Mouse (Mus musculus): ENCODE data around the gene Lrrfip1. TPM values are rescaled to one million over a fixed set of nuclear protein-coding genes. Genes with fewer than 3 reads are reported as not detected.
A peak's percentile ranks its signal among the peaks of the same experiment; 100 is the strongest.

Lrrfip1 gene
- total RNA-seq, 2 experiments from 2014 or later, result 73.3 to 77.0 TPM

DNA sequence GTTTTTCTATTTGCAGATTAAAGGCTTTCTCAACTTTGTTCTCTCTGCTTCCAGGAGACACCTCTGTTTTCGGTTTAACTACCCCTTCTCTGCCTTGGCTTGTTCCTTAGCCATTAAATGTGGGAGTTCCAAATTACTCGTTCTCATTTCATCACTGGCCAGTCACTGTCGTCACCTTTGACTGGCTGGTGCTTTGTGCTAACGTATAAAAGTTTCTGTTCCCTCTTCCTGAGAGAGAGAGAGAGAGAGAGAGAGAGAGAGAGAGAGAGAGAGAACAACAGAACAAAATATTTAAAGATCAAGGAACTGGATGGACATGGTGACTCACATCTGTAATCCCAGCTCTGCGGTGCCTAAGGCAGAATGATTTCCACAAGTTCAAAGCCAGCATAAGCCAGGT, 47.7 kb downstream of the Lrrfip1 start:
- intact Hi-C loops (cut with DNase I), result no loop called here
- DNase-seq (ENCODE audit: low spot score in 2 of 2), result no peak

DNA sequence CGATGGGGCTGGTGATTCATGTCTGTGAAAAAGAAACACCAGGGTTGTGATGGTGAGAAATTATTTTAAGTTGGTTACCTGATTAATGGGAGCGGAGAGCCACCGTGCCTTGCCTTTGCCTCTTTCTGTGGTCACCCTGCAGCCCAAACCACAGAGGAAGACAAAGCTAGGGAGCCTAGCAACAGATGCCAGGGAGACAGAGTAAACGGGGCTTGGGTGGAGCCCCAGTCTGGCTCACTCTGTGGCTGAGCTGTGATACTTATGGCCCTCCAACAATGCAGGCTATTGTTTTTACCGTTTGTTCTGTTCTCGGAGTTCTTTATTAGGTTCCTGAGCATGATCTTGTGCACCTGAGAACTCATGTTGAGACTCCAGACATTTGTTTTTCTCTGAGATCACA, 50.8 kb downstream of the Lrrfip1 start:
- intact Hi-C loops (cut with DNase I), result no loop called here
- no peak for DNase-seq (ENCODE audit: low spot score in 2 of 2)

DNA sequence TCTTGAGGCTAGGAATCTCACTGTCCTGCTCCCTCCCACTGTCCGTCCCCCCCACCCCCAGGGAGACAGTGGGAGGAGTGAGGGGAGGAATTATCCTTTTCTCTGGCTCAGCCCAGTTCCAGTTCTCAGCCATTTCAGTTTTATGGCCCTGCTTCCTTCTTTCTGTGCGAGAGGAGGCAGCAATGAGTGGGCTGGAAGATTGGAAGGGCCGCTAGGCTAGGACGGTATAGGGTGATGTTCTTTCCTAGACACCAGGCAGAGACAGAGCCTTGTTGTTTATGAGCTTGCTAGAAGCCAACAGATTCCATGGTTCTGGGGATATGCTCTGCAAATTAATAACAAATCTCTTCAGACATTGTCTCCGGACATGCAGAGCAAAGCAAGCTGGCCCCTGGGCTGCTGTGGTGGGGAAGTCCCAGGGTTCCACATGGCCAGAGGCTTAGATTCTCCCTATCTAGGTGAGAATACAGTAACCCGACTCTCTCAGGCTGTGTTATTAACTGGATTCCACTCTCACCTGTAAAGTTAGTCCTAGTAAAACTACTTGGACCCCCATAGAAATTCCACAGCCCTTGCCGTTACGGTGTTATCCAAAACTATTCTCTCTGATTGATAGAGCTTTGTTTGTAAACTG, 53.0 kb downstream of the Lrrfip1 start:
- intact Hi-C loops (cut with DNase I), result no loop called here
- no peak for DNase-seq (ENCODE audit: low spot score in 2 of 2)

DNA sequence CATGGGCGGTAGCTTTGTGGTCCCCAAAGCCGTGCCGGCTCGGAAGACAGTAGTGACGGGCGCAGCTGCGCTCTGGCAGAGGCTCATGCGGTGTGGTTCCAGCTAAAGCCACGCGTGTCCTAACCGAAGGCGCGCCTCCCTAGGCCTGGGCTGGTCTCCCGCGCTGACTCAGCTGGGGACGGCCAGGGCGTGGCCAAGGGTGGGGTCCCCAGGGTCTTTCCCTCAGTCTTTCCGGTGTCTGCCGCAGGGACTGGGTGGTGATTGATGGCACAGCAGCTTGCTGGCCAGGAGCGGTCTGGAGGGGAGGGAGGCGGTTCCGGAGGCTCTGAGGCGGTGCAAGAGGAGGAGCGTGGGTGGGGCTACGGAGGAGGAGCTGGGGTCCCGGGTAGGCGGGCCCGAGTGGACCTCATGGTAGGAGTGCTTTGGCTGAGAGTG, 54.2 kb downstream of the Lrrfip1 start:
- DNase-seq (ENCODE audit: low spot score in 2 of 2), result peak; percentile 76 to 80
- intact Hi-C loops (cut with DNase I), result no loop called here

DNA sequence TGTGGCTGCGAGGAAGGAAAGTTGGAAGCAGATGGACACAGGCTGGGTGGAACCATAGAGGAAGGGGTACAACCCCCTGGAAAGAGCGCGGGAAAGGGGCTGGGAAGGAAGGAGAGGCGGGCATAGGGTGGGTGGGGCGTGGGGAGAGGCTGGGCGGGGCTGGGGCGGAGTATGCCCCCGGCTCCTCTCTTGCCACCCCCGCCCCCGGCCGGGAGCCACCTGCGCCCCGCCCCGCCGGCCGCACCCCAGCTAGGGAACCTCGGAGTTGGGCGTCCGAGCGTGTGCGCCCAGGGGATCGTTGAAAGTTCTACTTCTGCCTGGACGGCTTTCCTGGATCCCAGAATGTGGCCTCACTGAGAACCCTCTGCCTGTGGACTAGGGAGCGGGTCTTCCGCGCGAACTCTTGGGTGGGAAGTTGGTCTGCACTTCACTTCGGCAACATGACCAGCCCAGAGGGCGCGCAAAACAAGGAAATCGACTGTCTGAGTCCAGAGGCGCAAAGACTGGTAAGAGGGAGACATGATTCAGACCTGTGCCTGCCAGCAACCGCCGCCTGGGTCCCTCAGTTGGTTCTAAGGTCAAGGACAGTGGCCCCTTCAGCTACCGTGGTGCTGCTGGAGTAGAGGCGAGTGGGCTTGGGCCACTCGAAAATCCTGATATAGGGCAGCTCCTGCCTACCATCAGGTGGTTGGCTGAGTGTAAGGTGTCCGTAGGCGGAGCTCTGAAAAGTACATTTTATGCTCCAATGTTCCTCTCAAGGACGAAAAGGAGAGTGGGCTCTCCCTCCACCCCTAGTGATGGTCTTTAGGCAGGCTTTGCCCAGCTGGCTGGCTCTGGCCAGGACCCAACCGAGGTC, 54.9 kb downstream of the Lrrfip1 start:
- no peak for DNase-seq (ENCODE audit: low spot score in 2 of 2)
- intact Hi-C loops (cut with DNase I), result no loop called here

DNA sequence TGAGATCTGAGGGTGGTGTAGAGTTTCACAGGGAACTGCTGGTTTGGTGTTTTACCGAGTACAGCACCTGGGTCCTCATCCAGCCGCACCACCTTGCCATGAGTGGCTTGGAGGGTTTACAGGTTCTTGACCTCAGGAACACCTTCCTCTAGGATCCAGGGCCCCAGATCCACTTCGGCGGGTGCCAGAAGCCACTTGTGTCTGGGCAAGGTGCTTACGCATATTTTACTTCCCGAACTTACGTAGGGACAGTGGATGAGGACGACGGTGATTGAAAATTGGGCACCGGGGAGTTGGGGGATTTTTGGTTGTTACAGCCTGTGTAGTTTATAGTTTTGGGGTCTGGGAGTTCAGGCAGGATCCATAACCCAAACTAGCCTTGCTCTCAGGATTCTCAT, 55.5 kb downstream of the Lrrfip1 start:
- DNase-seq (ENCODE audit: low spot score in 2 of 2), result no peak
- intact Hi-C loops (cut with DNase I), result no loop called here

DNA sequence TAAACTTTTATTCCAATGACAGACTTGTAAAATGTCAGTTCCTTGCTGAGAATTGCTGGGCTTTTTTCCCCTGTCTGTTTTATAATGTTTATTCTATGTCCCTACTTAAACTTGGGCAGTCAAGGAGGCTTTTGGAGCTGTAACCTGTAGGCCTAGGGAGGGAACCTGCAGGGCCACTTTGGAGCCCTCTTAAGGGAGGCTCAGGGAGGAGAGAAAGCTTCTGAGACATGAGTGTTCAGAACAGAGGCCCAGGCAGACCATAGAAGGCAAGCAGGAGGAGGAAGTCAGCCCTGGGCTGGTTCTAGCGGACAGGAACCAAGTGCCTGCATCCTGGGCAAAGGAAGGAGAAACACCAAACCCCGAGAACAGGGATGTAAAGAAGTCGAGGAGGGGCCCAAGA, 56.3 kb downstream of the Lrrfip1 start:
- no peak for DNase-seq (ENCODE audit: low spot score in 2 of 2)

DNA sequence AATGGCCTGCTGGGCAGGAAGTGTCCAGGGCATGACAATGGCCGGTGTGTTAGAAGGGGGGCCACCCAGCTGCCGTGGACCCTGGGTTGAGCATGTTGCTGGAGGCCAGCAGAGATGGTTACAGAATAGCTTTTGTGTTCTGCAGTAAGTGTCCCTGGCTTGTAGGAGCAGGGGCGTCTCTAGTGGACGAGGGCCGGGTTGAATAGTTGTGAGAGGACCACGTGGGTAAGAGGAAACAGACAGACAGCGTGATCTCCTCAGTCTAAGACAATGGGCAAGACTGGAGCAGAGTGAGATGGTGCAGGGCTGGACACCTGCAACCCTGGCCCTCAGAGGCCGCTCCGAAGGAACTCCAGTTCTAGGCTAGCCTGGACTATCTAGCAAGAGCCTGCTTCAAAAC, 57.2 kb downstream of the Lrrfip1 start:
- no peak for DNase-seq (ENCODE audit: low spot score in 2 of 2)
- intact Hi-C loops (cut with DNase I), result no loop called here

More for the DNA sequence above, 56.3 kb downstream of the Lrrfip1 start:
- intact Hi-C loops (cut with DNase I), result no loop called here

DNA sequence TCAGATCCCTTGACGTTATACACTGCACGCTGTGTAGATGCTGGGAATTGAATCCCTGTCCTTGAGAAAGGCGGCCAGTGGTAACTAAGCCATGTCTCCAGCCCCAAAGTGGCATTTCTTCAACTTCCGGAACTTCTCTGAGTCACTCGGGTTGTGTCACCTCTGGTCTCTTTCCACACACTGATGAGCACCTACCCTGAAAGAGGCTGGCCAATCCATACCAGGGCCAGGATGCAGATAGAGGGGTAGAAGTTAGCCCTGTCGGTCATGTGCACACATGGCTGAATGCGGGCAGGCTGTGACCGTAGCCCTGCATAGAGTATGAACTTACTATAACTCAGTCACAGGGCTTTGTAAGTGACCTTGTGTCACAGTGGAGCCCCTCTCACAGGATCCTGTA, 57.9 kb downstream of the Lrrfip1 start:
- intact Hi-C loops (cut with DNase I), result no loop called here
- no peak for DNase-seq (ENCODE audit: low spot score in 2 of 2)

DNA sequence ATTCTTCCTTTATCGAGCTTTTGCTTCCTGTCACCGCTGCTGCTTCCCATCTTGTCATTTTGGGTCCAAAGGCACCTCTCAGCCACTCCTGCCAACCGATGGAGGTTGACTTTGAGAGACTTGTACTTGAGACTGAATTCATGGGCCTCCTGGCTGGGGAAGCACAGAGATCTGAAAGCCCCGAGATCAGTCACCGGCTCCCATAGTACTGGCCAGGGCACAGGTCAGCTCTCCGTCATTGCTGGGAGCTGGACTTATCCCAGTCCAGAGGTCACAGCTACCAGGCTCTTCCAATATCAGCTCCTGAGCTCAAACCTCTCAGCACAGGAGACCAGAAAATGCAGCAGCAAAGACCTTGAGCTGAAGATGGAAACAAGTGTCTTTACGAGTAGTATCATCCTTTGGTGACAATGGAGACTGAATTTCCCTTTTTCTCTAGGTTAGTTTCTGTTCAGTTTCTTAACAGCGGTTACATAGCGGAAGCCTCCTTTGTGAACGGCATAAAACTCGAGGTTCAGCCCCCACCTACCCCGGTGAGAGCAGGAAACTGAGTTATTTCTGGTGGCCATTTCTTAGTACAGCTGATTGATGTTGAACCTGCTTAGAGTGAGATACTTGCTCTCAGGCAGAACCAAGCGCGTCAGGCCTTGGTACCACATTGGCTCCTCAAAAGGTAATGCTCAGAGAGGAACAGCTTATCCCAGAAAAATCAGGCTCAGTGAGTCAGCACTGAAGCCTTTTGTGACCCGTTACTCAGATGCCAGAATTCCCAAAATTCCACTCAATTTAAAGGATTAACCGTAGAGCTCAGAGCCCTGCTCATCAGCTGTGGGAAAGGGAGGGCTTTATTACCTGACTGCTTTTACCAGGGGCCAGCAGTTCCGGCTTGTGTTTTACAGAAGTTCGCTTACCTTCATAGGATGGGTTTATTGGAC, 59.0 kb downstream of the Lrrfip1 start:
- no peak for DNase-seq (ENCODE audit: low spot score in 2 of 2)

DNA sequence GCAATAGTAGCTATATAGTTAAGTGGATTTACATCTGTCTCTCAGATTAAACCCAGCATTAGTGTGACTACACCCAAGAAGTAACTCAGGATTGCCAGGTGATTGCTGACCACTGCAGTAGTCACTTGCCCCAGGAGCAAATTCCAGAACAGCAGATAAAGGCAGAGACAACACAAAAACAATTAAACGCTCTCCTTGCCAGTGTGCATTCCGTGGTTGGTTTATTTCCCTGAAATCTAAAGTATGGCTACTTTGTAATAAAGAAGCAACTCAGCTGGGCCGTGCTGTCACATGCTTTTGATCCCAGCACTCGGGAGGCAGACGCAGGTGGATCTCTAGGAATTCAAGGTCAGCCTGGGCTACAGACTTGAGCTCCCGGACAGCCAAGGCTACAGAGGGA, 59.7 kb downstream of the Lrrfip1 start:
- no peak for DNase-seq (ENCODE audit: low spot score in 2 of 2)
- intact Hi-C loops (cut with DNase I), result no loop called here

More for the DNA sequence above, 59.0 kb downstream of the Lrrfip1 start:
- intact Hi-C loops (cut with DNase I), result no loop called here

DNA sequence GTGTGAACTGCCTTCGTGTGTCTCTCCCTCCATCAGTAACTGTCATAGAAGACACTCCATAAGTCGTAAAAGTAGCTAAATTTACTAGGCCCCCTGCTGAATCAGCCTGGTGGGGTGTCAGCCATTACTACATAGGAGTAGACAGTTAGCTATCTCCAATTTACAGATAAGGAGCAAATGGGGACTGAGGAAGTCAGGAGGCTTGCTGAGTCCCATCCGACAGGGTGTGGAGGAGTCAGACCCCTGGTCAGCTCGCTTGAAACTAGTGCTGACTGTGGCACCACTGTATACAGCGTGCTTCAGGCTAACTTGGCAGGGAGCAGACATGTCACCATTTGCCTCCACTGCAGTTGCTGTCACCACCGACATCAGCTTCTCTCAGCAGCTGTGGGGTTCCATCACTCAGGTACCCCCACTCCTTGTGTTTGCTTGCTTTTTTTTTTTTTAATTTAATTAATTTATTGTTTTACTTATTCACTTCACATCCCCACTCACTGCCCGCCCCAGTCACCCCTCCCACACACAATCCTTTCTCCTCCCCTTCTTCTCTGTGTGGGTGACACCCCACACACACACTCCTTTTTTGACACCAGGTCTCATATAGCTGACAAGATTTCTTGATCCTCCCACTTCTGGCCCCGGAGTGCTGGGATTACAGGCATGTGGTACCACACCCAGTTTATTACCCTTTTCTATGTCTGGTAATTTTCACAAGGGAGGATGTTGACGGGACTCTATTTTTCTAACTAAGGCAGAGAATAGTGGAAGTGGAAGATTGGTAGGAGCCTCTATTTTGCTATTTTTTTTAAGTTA, 61.5 kb downstream of the Lrrfip1 start:
- no peak for DNase-seq (ENCODE audit: low spot score in 2 of 2)
- intact Hi-C loops (cut with DNase I), result no loop called here

DNA sequence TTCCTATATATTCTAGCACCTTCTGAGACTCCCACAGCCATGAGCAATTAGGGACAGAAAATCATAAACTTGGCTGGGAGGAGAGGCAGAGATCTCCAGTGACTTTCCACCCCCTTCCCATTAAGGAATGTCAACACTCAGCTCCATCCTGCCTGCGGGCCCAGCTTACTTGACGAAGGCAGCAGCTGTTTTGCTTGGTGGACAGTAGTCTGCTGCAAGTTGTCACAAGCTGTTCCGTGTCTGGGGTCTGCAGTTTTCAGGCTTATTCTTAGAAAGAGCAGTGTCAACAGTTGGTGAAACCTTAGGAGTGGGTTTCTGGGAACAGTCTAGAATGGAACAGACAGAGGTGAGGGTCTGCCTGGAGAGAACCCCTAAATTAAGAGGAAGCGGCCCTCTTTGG, 62.6 kb downstream of the Lrrfip1 start:
- intact Hi-C loops (cut with DNase I), result no loop called here
- DNase-seq (ENCODE audit: low spot score in 2 of 2), result no peak

DNA sequence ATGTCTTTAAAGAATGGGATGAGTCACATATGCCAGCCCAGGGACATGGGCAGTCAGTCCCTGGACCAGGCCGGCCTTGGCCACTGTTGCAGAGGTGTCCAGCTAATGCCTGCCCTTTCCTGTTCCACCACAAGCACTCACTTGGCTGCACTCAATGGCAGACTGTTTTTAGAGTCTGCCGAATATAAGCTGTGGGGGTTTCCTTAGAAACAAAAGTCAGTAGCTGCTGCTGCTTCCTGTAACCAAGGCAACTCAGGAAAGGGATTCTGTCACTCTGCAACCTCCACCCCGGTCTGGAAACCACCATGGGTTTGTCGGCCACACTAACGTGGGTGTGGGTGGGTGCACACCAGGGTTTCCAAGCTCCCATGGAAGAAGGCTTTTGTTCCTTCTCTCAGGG, 63.8 kb downstream of the Lrrfip1 start:
- intact Hi-C loops (cut with DNase I), result no loop called here
- DNase-seq (ENCODE audit: low spot score in 2 of 2), result peak; percentile 73 to 76

DNA sequence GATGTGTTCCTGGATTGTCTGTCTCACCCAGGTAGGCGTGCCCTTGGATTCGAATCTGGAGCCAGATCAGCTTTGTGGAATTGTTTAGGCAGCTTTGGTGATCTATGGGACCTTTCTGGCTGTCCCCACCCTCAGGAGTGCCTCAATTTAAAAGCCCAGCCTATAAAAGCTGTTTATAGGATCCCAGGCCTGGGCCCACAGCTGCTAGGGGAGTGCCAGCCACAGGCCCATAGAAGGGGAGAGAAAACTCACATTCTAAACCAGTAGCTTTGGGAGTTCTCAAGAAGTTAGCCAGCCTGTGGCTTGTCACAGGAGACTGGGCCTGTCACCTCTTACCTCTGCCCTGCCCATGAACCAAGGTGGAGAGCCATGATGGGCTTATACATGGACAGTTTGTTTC, 65.5 kb downstream of the Lrrfip1 start:
- intact Hi-C loops (cut with DNase I), result no loop called here
- DNase-seq (ENCODE audit: low spot score in 2 of 2), result no peak

DNA sequence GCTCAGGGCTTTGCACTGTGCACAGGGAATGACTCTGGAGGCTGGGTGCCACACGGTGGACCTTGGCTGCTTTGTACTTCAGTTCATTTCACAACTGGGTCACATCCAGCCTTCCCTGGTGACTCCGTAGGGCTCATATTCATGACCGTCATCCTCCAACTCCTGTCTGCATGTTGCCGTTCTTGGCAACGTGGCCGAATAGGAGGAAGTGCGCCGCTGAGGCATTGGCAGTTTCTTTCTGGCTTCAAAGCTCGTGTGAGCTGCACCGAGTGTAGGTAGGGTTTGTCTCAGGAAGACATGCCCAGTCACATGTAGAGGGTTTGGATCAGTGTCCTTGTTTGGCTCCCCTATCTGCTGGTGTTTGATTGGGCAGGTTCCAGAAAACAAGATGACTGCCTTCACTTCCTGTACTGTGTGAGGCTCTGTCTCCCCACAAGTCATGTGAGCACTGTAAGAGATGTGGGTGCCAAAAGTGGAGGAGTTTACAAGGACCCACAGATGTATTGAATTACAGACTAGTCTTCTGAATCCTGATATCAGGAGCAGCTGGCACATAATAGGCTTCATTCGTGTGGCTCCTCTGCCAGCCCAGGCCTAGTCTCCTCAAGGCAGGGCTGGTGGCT, 66.5 kb downstream of the Lrrfip1 start:
- DNase-seq (ENCODE audit: low spot score in 2 of 2), result peak; percentile 48 to 81

DNA sequence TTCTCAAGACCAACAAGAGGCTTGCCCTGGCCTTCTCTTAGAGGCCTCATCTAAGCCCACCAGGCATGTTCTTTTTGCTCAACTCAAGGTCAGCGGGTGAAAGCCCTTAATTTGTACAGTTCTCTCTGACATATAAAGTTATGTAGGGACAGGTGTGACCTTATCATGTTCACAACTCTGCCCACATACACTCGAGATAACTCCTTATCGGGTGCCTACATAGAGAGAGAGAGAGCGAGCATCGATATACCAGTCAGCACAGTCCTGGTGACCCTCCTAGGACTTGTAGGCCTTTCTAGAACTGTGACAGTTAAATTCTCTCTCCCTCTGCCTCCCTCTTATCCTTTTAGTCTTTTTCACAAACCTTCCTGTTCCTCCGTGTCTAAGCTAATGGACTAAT, 67.5 kb downstream of the Lrrfip1 start:
- intact Hi-C loops (cut with DNase I), result no loop called here
- no peak for DNase-seq (ENCODE audit: low spot score in 2 of 2)

More for the DNA sequence above, 66.5 kb downstream of the Lrrfip1 start:
- intact Hi-C loops (cut with DNase I), result no loop called here

DNA sequence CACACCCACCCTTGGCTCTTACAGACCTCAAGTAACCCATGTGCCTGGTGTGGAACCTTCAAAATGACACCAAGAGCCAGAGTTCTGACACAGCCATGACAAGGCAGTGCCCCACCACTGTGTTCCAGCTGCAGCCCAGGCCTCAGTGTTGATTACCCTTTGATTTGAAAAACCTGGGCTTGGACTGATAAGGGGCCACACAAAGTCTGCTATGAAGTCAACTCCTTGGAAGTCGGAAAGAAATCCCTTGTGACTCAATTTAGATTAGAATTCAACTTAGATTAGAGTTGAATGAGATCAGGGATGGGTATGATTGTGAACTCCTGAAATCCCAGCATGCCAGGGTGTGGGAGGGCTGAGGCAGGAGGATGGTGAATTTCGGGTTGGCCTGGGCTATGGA, 68.1 kb downstream of the Lrrfip1 start:
- DNase-seq (ENCODE audit: low spot score in 2 of 2), result no peak
- intact Hi-C loops (cut with DNase I), result no loop called here

DNA sequence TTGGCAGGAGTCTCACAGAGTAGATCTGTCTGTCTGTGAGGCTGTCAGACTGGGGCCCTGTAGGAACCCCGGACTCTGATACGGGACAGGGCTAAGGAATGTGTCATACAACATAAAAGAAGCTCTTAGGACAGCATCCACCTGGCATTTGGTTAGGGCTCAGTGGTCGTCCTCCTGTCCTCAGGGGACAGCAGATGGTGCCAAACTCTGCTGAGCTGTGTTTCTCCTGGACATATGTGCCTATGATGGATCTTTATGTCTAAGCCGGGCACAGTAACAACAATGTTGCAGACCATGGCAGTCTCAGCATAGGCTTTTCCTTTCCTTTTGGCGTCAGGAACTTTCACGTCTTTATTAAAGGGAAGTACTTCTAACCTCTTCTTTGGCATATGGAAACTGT, 69.2 kb downstream of the Lrrfip1 start:
- intact Hi-C loops (cut with DNase I), result no loop called here
- no peak for DNase-seq (ENCODE audit: low spot score in 2 of 2)
